Mouse (Mus musculus): ENCODE measurements around the gene Atp6v0d1. TPM values are rescaled to one million over a fixed set of nuclear protein-coding genes. Genes with fewer than 3 reads are reported as not detected.

Gene Atp6v0d1
- polyA plus RNA-seq, 1 experiment from 2014 or later, result 89.8 TPM

GRCm38 (mm10) chr8:105529271-105529670, 36.6 kb downstream of the Atp6v0d1 start:
- Histone ChIP-seq H3K27me3 (ENCODE audit: control insufficient read depth, insufficient read depth, low read length) (no peaks in the 10 kb centered on the region), H3K9me3 (replicated peaks; ENCODE audit: control insufficient read depth, low read length) (no peaks in the 10 kb centered on the region), H3K9ac (replicated peaks; ENCODE audit: low read length) (no peak overlapping the region), H3K4me2 (ENCODE audit: low read depth, low read length) (no peak overlapping the region), H3K4me3 (ENCODE audit: low read depth, low read length) (no peak overlapping the region), H3K27ac (replicated peaks; ENCODE audit: low read depth, low read length) (no peak overlapping the region), H3K4me1 (ENCODE audit: control insufficient read depth, insufficient read depth, low read length) (peaks cover 3% of the 10 kb centered on the region; the same call in 1 of the 2 replicates), H3K36me3 (replicated peaks; ENCODE audit: control insufficient read depth, insufficient read depth, low read depth, low read length) (no peaks in the 10 kb centered on the region)
- 91% methylated on average over 3 of the region's 3 CpGs for WGBS
- DNase-seq (ENCODE audit: low spot score) (no peak), ATAC-seq (replicated peaks; ENCODE audit: insufficient number of reproducible peaks, low FRiP score, low TSS enrichment, low read depth) (no peak)

- H3K4me1 ChIP-seq (ENCODE audit: control insufficient read depth, insufficient read depth, low read length), result no peaks in the 10 kb centered on the region
- H3K36me3 ChIP-seq (replicated peaks; ENCODE audit: control insufficient read depth, insufficient read depth, low read depth, low read length), result no peaks in the 10 kb centered on the region
- no peaks in the 10 kb centered on the region for H3K27me3 ChIP-seq (ENCODE audit: control insufficient read depth, insufficient read depth, low read length)
- no peak overlapping the region for H3K9ac ChIP-seq (replicated peaks; ENCODE audit: low read length)
- no peak for ATAC-seq (replicated peaks; ENCODE audit: insufficient number of reproducible peaks, low FRiP score, low TSS enrichment, low read depth)
- DNase-seq (ENCODE audit: low spot score), result no peak
- H3K27ac ChIP-seq (replicated peaks; ENCODE audit: low read depth, low read length), result no peak overlapping the region
- H3K4me3 ChIP-seq (ENCODE audit: low read depth, low read length), result no peak overlapping the region
- no peaks in the 10 kb centered on the region for H3K9me3 ChIP-seq (replicated peaks; ENCODE audit: control insufficient read depth, low read length)
- 93% methylated on average over 1 of the region's 1 CpGs for WGBS
- H3K4me2 ChIP-seq (ENCODE audit: low read depth, low read length), result no peak overlapping the region
Measured at GRCm38 (mm10) chr8:105528206-105528605, 37.6 kb downstream of the Atp6v0d1 start.

- ATAC-seq (replicated peaks; ENCODE audit: insufficient number of reproducible peaks, low FRiP score, low TSS enrichment, low read depth) (no peak), DNase-seq (ENCODE audit: low spot score) (no peak)
- Histone ChIP-seq H3K4me1 (ENCODE audit: control insufficient read depth, insufficient read depth, low read length) (no peaks in the 10 kb centered on the region), H3K9me3 (replicated peaks; ENCODE audit: control insufficient read depth, low read length) (no peaks in the 10 kb centered on the region), H3K27me3 (ENCODE audit: control insufficient read depth, insufficient read depth, low read length) (no peaks in the 10 kb centered on the region), H3K27ac (replicated peaks; ENCODE audit: low read depth, low read length) (no peak overlapping the region), H3K9ac (replicated peaks; ENCODE audit: low read length) (no peak overlapping the region), H3K4me2 (ENCODE audit: low read depth, low read length) (no peak overlapping the region), H3K36me3 (replicated peaks; ENCODE audit: control insufficient read depth, insufficient read depth, low read depth, low read length) (no peaks in the 10 kb centered on the region), H3K4me3 (ENCODE audit: low read depth, low read length) (no peak overlapping the region)
- 90% methylated on average over 2 of the region's 2 CpGs for WGBS
Measured at GRCm38 (mm10) chr8:105527110-105527509, 38.7 kb downstream of the Atp6v0d1 start.

- Histone ChIP-seq H3K27ac (replicated peaks; ENCODE audit: low read depth, low read length) (no peak overlapping the region; the same call in 1 of the 2 replicates), H3K36me3 (replicated peaks; ENCODE audit: control insufficient read depth, insufficient read depth, low read depth, low read length) (no peaks in the 10 kb centered on the region), H3K4me2 (ENCODE audit: low read depth, low read length) (no peak overlapping the region), H3K4me3 (ENCODE audit: low read depth, low read length) (no peak overlapping the region), H3K27me3 (ENCODE audit: control insufficient read depth, insufficient read depth, low read length) (no peaks in the 10 kb centered on the region), H3K4me1 (ENCODE audit: control insufficient read depth, insufficient read depth, low read length) (peaks cover 7% of the 10 kb centered on the region), H3K9ac (replicated peaks; ENCODE audit: low read length) (no peak overlapping the region), H3K9me3 (replicated peaks; ENCODE audit: control insufficient read depth, low read length) (no peaks in the 10 kb centered on the region)
- DNase-seq (ENCODE audit: low spot score), result no peak
- 71% methylated on average over 9 of the region's 9 CpGs for WGBS
- ATAC-seq (replicated peaks; ENCODE audit: insufficient number of reproducible peaks, low FRiP score, low TSS enrichment, low read depth), result no peak
Measured at GRCm38 (mm10) chr8:105522890-105523289, 43.0 kb downstream of the Atp6v0d1 start.

- no peak overlapping the region for H3K4me3 ChIP-seq (ENCODE audit: low read depth, low read length)
- ATAC-seq (replicated peaks; ENCODE audit: insufficient number of reproducible peaks, low FRiP score, low TSS enrichment, low read depth), result no peak
- WGBS, result 83% methylated on average over 21 of the region's 21 CpGs
- no peak overlapping the region for H3K9ac ChIP-seq (replicated peaks; ENCODE audit: low read length)
- no peak overlapping the region for H3K4me2 ChIP-seq (ENCODE audit: low read depth, low read length)
- no peaks in the 10 kb centered on the region for H3K27me3 ChIP-seq (ENCODE audit: control insufficient read depth, insufficient read depth, low read length)
- H3K36me3 ChIP-seq (replicated peaks; ENCODE audit: control insufficient read depth, insufficient read depth, low read depth, low read length), result no peaks in the 10 kb centered on the region
- H3K4me1 ChIP-seq (ENCODE audit: control insufficient read depth, insufficient read depth, low read length), result peaks cover 7% of the 10 kb centered on the region
- H3K27ac ChIP-seq (replicated peaks; ENCODE audit: low read depth, low read length), result no peak overlapping the region
- no peaks in the 10 kb centered on the region for H3K9me3 ChIP-seq (replicated peaks; ENCODE audit: control insufficient read depth, low read length)
- no peak for DNase-seq (ENCODE audit: low spot score)
Measured at GRCm38 (mm10) chr8:105521995-105522769, 43.7 kb downstream of the Atp6v0d1 start.

- ATAC-seq (replicated peaks; ENCODE audit: insufficient number of reproducible peaks, low FRiP score, low TSS enrichment, low read depth) (no peak), DNase-seq (ENCODE audit: low spot score) (peak; percentile 49)
- Histone ChIP-seq H3K27me3 (ENCODE audit: control insufficient read depth, insufficient read depth, low read length) (no peaks in the 10 kb centered on the region), H3K9ac (replicated peaks; ENCODE audit: low read length) (peak overlapping the region; percentile 54), H3K4me2 (ENCODE audit: low read depth, low read length) (no peak overlapping the region), H3K36me3 (replicated peaks; ENCODE audit: control insufficient read depth, insufficient read depth, low read depth, low read length) (no peaks in the 10 kb centered on the region), H3K4me1 (ENCODE audit: control insufficient read depth, insufficient read depth, low read length) (peaks cover 9% of the 10 kb centered on the region), H3K4me3 (ENCODE audit: low read depth, low read length) (no peak overlapping the region), H3K27ac (replicated peaks; ENCODE audit: low read depth, low read length) (peak overlapping the region; percentile 70; the same call in 1 of the 2 replicates), H3K9me3 (replicated peaks; ENCODE audit: control insufficient read depth, low read length) (no peaks in the 10 kb centered on the region)
- 4% methylated on average over 3 of the region's 3 CpGs for WGBS
Measured at GRCm38 (mm10) chr8:105521061-105521460, 44.8 kb downstream of the Atp6v0d1 start.

- peaks cover 9% of the 10 kb centered on the region for H3K4me1 ChIP-seq (ENCODE audit: control insufficient read depth, insufficient read depth, low read length)
- no peaks in the 10 kb centered on the region for H3K27me3 ChIP-seq (ENCODE audit: control insufficient read depth, insufficient read depth, low read length)
- 23% methylated on average over 5 of the region's 5 CpGs for WGBS
- peak overlapping the region; percentile 54 for H3K9ac ChIP-seq (replicated peaks; ENCODE audit: low read length)
- H3K9me3 ChIP-seq (replicated peaks; ENCODE audit: control insufficient read depth, low read length), result no peaks in the 10 kb centered on the region
- no peak for ATAC-seq (replicated peaks; ENCODE audit: insufficient number of reproducible peaks, low FRiP score, low TSS enrichment, low read depth)
- no peak for DNase-seq (ENCODE audit: low spot score)
- peak overlapping the region; percentile 29 for H3K4me2 ChIP-seq (ENCODE audit: low read depth, low read length)
- peak overlapping the region; percentile 70; the same call in 1 of the 2 replicates for H3K27ac ChIP-seq (replicated peaks; ENCODE audit: low read depth, low read length)
- H3K4me3 ChIP-seq (ENCODE audit: low read depth, low read length), result no peak overlapping the region; the same call in 1 of the 2 replicates
- no peaks in the 10 kb centered on the region for H3K36me3 ChIP-seq (replicated peaks; ENCODE audit: control insufficient read depth, insufficient read depth, low read depth, low read length)
Measured at GRCm38 (mm10) chr8:105520521-105520920, 45.3 kb downstream of the Atp6v0d1 start.

- Histone ChIP-seq H3K27ac (replicated peaks; ENCODE audit: low read depth, low read length) (no peak overlapping the region; the same call in 1 of the 2 replicates), H3K4me1 (ENCODE audit: control insufficient read depth, insufficient read depth, low read length) (peaks cover 9% of the 10 kb centered on the region)
- WGBS, result 0% methylated on average over 2 of the region's 2 CpGs
Measured at GRCm38 (mm10) chr8:105519591-105519990, 46.3 kb downstream of the Atp6v0d1 start.

More at GRCm38 (mm10) chr8:105519591-105519990, 46.3 kb downstream of the Atp6v0d1 start:
- Histone ChIP-seq H3K36me3 (replicated peaks; ENCODE audit: control insufficient read depth, insufficient read depth, low read depth, low read length) (no peaks in the 10 kb centered on the region), H3K9ac (replicated peaks; ENCODE audit: low read length) (peak overlapping the region; percentile 78), H3K27me3 (ENCODE audit: control insufficient read depth, insufficient read depth, low read length) (no peaks in the 10 kb centered on the region), H3K4me2 (ENCODE audit: low read depth, low read length) (peak overlapping the region; percentile 99), H3K4me3 (ENCODE audit: low read depth, low read length) (peak overlapping the region; percentile 63), H3K9me3 (replicated peaks; ENCODE audit: control insufficient read depth, low read length) (no peaks in the 10 kb centered on the region)
- ATAC-seq (replicated peaks; ENCODE audit: insufficient number of reproducible peaks, low FRiP score, low TSS enrichment, low read depth), result no peak
- peak; percentile 43 for DNase-seq (ENCODE audit: low spot score)

Data from embryonic facial prominence, embryonic 11.5 days (tissue).